Mouse (Mus musculus): ENCODE data around the gene Fkbp3.

Fkbp3 gene

DNA sequence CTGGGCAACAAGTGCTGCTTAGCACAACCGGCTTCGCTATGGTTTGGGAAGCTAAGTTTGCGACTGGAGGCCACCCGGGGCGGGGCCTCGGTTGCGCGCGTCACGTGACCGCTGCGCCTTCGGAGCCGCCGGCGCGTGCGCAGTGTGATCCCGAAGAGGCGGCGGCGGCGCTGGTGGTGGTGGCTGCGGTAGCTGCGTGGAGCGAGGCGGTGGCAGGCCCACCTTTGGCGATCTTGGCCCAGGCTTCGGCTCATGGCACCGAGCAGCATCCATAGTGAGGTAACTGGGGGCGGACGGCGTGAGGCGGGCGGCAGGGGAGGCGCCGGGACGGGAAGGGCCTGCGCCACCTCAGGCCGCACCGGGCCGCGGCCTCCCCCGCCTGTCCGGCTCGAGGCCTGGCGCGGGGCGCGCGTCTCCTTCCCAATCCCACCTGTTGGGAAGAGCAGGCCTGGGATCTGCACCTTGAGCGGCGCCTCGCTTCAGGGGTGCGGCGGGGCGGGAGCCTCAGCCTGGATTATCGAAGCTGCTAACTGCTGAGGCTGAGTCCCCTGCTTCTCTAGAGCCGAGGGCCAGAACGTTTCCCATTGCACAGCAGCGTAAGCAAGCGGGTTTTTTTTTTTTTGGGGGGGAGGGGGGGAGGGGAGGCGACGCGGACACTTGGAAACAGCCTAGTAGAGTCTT, 37.5 kb downstream of the Fkbp3 start, which contains the start of gene Prpf39:
Gene Prpf39, plus strand, starts transcription at position 144 of the 681 bp plus-strand sequence.
- DNase-seq (ENCODE audit: inconsistent age in 2 of 2, low spot score in 1 of 2), result peak; percentile 93 to 97

DNA sequence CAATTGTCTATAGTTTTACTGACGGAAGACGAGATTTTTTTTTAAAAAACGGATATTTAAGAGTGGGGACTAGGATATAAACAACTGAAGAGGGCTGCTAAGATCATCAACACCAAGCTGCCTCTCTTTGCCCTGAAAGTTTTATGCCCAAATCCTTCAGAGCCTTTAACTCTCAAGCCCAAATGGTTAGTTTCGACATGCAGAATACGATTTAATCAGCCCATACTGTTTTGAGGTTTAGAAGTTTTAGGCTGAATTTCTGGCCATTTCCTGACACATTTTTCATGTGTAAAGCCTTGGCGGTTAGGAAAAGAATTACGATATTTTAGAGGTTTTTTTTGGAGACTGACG, 38.0 kb downstream of the Fkbp3 start:
- DNase-seq (ENCODE audit: inconsistent age in 2 of 2, low spot score in 1 of 2), result no peak

DNA sequence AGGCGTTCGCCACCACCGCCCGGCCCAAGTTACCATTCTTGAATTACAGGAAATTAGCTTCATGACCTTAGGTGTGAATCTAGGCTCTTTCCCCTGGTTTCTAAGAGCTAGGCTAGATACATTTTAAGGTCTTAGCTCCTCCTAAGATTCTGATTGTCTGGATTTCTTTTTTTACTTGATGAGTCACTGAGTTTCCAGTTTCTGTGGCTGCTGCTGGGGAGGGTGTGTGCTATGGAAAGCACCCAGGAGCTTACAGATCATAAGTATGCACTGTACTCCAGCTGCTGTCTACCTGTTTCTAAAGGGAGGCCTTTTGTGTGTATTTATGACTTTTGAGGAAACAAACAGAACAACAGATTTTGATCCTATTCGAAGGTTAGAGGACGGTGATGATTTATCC, 51.0 kb downstream of the Fkbp3 start:
- DNase-seq (ENCODE audit: inconsistent age in 2 of 2, low spot score in 1 of 2), result no peak

Measured in adrenal gland, adult (tissue).